Mouse (Mus musculus): ENCODE data around the gene Tob2. TPM values are rescaled to one million over a fixed set of nuclear protein-coding genes. Genes with fewer than 3 reads are reported as not detected.

The Tob2 gene
- polyA plus RNA-seq, 1 experiment from 2014 or later, result 12.9 TPM

DNA sequence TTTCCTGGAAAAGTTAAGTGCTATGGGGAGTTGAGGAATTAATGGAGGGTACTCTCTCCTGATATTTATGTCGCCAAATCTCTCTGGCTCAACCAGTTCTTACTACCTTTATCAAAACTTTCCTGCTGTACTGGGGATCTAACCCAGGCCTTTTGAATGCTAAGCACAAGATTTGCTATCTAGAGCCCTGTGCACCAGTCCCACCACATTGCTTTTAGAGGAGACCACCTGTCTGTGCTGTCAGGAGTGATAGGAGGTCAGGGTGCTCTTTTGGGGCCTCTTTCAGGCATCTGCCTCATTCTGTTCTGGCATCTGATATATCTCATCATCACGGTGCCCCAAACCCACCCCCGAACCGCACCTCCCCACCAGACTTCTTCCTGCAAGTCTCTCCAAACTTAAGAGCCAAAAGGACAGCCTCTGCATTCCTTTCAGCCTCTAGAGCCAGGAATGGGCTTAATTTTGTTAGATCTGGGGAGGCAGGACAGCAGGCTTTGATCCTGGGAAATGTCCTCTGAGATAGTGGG lies 55.1 kb downstream of the Tob2 start:
- H3K9me3 ChIP-seq (ENCODE audit: control insufficient read depth, low read length), result no peaks in the 10 kb centered on the region
- H3K9ac ChIP-seq (ENCODE audit: low read length), result no peak overlapping the region
- H3K27ac ChIP-seq (ENCODE audit: low read depth, low read length), result no peak overlapping the region
- no peak overlapping the region for H3K4me3 ChIP-seq (ENCODE audit: low read depth, low read length)
- H3K27me3 ChIP-seq (ENCODE audit: control insufficient read depth, insufficient read depth, low read length), result no peaks in the 10 kb centered on the region
- no peak overlapping the region for H3K4me2 ChIP-seq
- whole genome bisulfite sequencing, result 60% methylated on average over 4 of the region's 4 CpGs
- peaks cover 5% of the 10 kb centered on the region for H3K4me1 ChIP-seq (ENCODE audit: control insufficient read depth, insufficient read depth, low read length)
- DNase-seq (ENCODE audit: low spot score, missing footprints), result no peak
- H3K36me3 ChIP-seq (ENCODE audit: control insufficient read depth, insufficient read depth, low read length), result no peaks in the 10 kb centered on the region
- ATAC-seq (ENCODE audit: low FRiP score), result no peak

DNA sequence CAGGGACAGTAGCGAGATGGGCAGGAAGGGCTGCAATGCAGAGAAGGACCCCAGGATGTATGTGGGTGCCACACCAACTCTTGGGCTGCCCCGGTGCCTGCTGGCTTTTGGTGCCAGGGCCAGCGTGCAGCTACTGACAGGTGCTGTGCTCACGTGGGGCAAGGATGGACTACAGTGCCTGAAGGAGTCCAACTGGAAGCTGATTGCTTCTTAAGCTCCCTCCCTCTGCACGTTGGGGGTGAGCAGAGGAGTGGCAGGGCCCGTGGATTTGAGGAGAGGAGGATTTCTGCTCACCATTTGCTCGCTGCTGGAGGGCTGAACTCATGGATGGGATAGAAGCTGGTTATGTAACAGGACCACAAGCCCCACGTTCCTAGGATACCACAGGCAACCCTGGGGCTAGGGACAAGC lies 55.6 kb downstream of the Tob2 start:
- ATAC-seq (ENCODE audit: low FRiP score) (no peak; the same call in 1 of the 2 replicates), DNase-seq (ENCODE audit: low spot score, missing footprints) (peak; percentile 87)
- Histone ChIP-seq H3K9ac (ENCODE audit: low read length) (no peak overlapping the region; the same call in 1 of the 2 replicates), H3K4me3 (ENCODE audit: low read depth, low read length) (no peak overlapping the region), H3K27ac (ENCODE audit: low read depth, low read length) (no peak overlapping the region), H3K9me3 (ENCODE audit: control insufficient read depth, low read length) (no peaks in the 10 kb centered on the region), H3K36me3 (ENCODE audit: control insufficient read depth, insufficient read depth, low read length) (no peaks in the 10 kb centered on the region), H3K4me1 (ENCODE audit: control insufficient read depth, insufficient read depth, low read length) (peaks cover 5% of the 10 kb centered on the region), H3K4me2 (peak overlapping the region; percentile 32), H3K27me3 (ENCODE audit: control insufficient read depth, insufficient read depth, low read length) (no peaks in the 10 kb centered on the region)
- WGBS, result 10% methylated on average over 8 of the region's 8 CpGs

DNA sequence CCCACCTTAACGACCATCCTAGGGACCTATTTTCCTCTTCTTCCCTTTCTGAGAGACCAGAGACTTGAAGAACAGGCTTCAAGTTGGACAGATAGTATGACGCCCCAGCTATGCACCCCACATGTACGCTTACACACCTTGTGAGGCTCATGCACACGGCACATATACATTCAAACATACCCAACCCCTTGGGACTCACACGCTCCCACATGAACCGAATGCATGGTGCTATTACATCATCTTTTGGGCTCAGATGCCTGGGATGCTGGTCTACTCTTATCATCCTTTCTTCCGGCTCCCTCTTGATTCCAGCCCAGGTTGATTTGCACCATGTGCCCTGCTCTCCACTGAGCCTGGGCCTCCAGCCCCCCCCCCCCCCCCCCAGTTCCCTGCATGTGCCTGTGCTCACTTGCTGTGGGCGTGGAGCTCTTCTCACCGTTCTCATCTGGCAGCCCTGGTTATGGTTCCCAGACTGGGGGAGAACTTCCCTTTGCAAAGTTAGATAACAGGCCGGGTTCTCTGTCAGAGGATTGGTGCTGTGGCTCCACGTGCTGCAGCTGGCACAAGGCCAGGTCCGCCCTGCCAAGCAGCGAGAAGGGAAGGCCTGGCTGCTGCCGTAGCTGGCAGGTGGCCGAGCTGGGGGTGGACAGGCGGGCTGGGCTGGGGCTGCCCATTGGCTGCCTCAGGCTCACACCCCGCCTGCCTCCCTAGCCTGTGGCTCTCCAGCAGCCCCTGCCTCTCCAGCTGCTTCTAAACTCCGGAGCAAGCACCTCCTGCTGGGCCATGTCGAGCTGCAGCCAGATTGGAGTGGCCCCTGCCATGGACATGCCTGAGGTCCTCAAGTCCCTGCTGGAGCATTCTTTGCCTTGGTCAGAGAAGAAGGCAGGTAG lies 56.4 kb downstream of the Tob2 start, which contains the start of gene Tef:
Gene Tef (plus strand): TSS at position 421 of the 890 bp plus-strand sequence.
- H3K27ac ChIP-seq (ENCODE audit: low read depth, low read length), result no peak within 1 kb of the TSS
- peaks cover 5% of the 10 kb centered on the region for H3K4me1 ChIP-seq (ENCODE audit: control insufficient read depth, insufficient read depth, low read length)
- 0 out of 2 replicates have a peak within 1 kb of the TSS, but pooled peaks have one; percentile 0 for H3K4me3 ChIP-seq (ENCODE audit: low read depth, low read length)
- H3K36me3 ChIP-seq (ENCODE audit: control insufficient read depth, insufficient read depth, low read length), result no peaks in the 10 kb centered on the region
- H3K4me2 ChIP-seq, result peak within 1 kb of the TSS; percentile 32
- ATAC-seq (ENCODE audit: low FRiP score) (peak; percentile 95), DNase-seq (ENCODE audit: low spot score, missing footprints) (peak; percentile 94)
- H3K9ac ChIP-seq (ENCODE audit: low read length), result peak within 1 kb of the TSS; percentile 1; the same call in 1 of the 2 replicates
- 32% methylated on average over 19 of the region's 19 CpGs for WGBS
- H3K27me3 ChIP-seq (ENCODE audit: control insufficient read depth, insufficient read depth, low read length), result no peaks in the 10 kb centered on the region
- H3K9me3 ChIP-seq (ENCODE audit: control insufficient read depth, low read length), result no peaks in the 10 kb centered on the region

DNA sequence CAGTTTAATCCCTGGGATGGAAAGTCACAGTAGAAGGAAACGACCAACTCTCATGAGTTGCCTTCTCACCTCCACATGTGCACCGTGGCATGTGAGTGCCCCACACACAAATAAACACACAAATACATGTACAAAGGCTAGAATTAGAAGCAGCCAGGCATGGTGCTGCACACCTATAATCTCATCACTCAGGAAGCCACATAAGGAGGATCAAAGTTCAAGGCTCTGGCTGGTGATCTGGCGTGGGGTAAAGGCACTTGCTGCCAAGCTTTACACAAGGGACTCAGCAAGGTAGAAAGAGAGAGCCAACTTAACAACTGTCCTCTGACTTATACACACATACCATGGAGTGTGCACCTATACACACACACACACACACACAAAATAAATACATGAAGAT lies 58.2 kb downstream of the Tob2 start:
- Histone ChIP-seq H3K27ac (ENCODE audit: low read depth, low read length) (no peak overlapping the region), H3K9ac (ENCODE audit: low read length) (no peak overlapping the region), H3K4me3 (ENCODE audit: low read depth, low read length) (no peak overlapping the region), H3K4me1 (ENCODE audit: control insufficient read depth, insufficient read depth, low read length) (peaks cover 5% of the 10 kb centered on the region), H3K9me3 (ENCODE audit: control insufficient read depth, low read length) (no peaks in the 10 kb centered on the region), H3K36me3 (ENCODE audit: control insufficient read depth, insufficient read depth, low read length) (peaks cover 4% of the 10 kb centered on the region; the same call in 1 of the 2 replicates), H3K27me3 (ENCODE audit: control insufficient read depth, insufficient read depth, low read length) (no peaks in the 10 kb centered on the region), H3K4me2 (no peak overlapping the region)
- ATAC-seq (ENCODE audit: low FRiP score) (no peak), DNase-seq (ENCODE audit: low spot score, missing footprints) (peak; percentile 51)
- 76% methylated on average over 3 of the region's 3 CpGs for WGBS

DNA sequence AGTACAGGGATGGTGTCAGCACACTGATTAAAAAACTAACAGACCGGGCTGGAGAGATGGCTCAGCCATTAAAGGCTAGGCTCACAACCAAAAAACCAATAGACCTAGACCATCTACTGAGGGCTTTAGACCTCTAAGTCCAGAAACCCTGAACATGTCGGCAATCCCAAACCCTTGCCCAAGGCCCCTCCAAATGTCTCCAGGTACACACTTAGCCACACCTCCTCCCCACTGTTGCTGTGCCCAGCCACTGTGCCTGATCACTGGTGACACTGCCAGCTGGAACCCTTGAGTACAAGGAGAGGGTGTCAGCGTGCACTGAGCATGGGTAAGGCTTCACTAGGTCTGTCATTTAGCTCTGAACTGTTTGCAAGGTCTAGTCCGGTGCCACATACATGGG lies 60.2 kb downstream of the Tob2 start:
- no peak overlapping the region for H3K9ac ChIP-seq (ENCODE audit: low read length)
- peaks cover 4% of the 10 kb centered on the region for H3K36me3 ChIP-seq (ENCODE audit: control insufficient read depth, insufficient read depth, low read length)
- H3K27me3 ChIP-seq (ENCODE audit: control insufficient read depth, insufficient read depth, low read length), result no peaks in the 10 kb centered on the region
- peaks cover 5% of the 10 kb centered on the region for H3K4me1 ChIP-seq (ENCODE audit: control insufficient read depth, insufficient read depth, low read length)
- H3K9me3 ChIP-seq (ENCODE audit: control insufficient read depth, low read length), result no peaks in the 10 kb centered on the region
- no peak overlapping the region for H3K4me3 ChIP-seq (ENCODE audit: low read depth, low read length)
- WGBS, result 88% methylated on average over 4 of the region's 4 CpGs
- ATAC-seq (ENCODE audit: low FRiP score) (no peak), DNase-seq (ENCODE audit: low spot score, missing footprints) (no peak)
- H3K27ac ChIP-seq (ENCODE audit: low read depth, low read length), result no peak overlapping the region
- H3K4me2 ChIP-seq, result no peak overlapping the region

Other genes starting within 250 kb of the Tob2 start
- gene L3mbtl2, start 194.9 kb downstream of the Tob2 start, polyA plus RNA-seq (2014; fragmentation: Nextera tagmentation; extraction: Ambion mirVana), result 27.8 and 30.5 TPM in 2 replicates
- 2.5 and 2.8 TPM in 2 replicates for gene Chadl, start 161.5 kb downstream of the Tob2 start, polyA plus RNA-seq (2014; fragmentation: Nextera tagmentation; extraction: Ambion mirVana)
- 34.3 and 35.0 TPM in 2 replicates for gene Zc3h7b, start 113.7 kb downstream of the Tob2 start, polyA plus RNA-seq (2014; fragmentation: Nextera tagmentation; extraction: Ambion mirVana)
- gene Rangap1, start 113.3 kb downstream of the Tob2 start, polyA plus RNA-seq (2014; fragmentation: Nextera tagmentation; extraction: Ambion mirVana), result 152 and 156 TPM in 2 replicates
- gene Tef, start 56.4 kb downstream of the Tob2 start, polyA plus RNA-seq (2014; fragmentation: Nextera tagmentation; extraction: Ambion mirVana), result 11.0 and 12.9 TPM in 2 replicates
- gene Phf5a, start 13.1 kb upstream of the Tob2 start, polyA plus RNA-seq (2014; fragmentation: Nextera tagmentation; extraction: Ambion mirVana), result 179 and 197 TPM in 2 replicates
- gene Aco2, start 13.5 kb upstream of the Tob2 start, polyA plus RNA-seq (2014; fragmentation: Nextera tagmentation; extraction: Ambion mirVana), result 155 and 165 TPM in 2 replicates
- gene Polr3h, start 67.4 kb upstream of the Tob2 start, polyA plus RNA-seq (2014; fragmentation: Nextera tagmentation; extraction: Ambion mirVana), result 66.9 and 75.6 TPM in 2 replicates
- gene Csdc2, start 78.0 kb upstream of the Tob2 start, polyA plus RNA-seq (2014; fragmentation: Nextera tagmentation; extraction: Ambion mirVana), result 18.0 and 18.9 TPM in 2 replicates
- 26.9 and 29.8 TPM in 2 replicates for gene Pmm1, start 102.1 kb upstream of the Tob2 start, polyA plus RNA-seq (2014; fragmentation: Nextera tagmentation; extraction: Ambion mirVana)
- gene 1700029P11Rik, start 121.7 kb upstream of the Tob2 start, polyA plus RNA-seq (2014; fragmentation: Nextera tagmentation; extraction: Ambion mirVana), result not detected in 2 replicates
- gene Xrcc6, start 129.0 kb upstream of the Tob2 start, polyA plus RNA-seq (2014; fragmentation: Nextera tagmentation; extraction: Ambion mirVana), result 58.4 and 62.2 TPM in 2 replicates
- gene Desi1, start 175.1 kb upstream of the Tob2 start, polyA plus RNA-seq (2014; fragmentation: Nextera tagmentation; extraction: Ambion mirVana), result 33.7 and 37.8 TPM in 2 replicates
- gene Snu13, start 188.8 kb upstream of the Tob2 start, polyA plus RNA-seq (2014; fragmentation: Nextera tagmentation; extraction: Ambion mirVana), result 275 and 283 TPM in 2 replicates
- gene 4930407I10Rik, start 200.4 kb upstream of the Tob2 start, polyA plus RNA-seq (2014; fragmentation: Nextera tagmentation; extraction: Ambion mirVana), result not detected in 2 replicates
- 0.04 TPM in 1 of 2 replicates, not detected in the other for gene Mei1, start 211.2 kb upstream of the Tob2 start, polyA plus RNA-seq (2014; fragmentation: Nextera tagmentation; extraction: Ambion mirVana)